Mouse (Mus musculus) cerebellum, adult 2 months (tissue): Measurements from ENCODE around the gene S100a14. TPM values are rescaled to one million over a fixed set of nuclear protein-coding genes. Genes with fewer than 3 reads are reported as not detected.
A peak's percentile ranks its signal among the peaks of the same experiment; 100 is the strongest.

Source experiments
- DNase-seq, 2 experiments: peaks; one replicate each; pipeline ENCODE4 v3.0.0; 2021
- H3K27ac ChIP-seq: fragments of 200-500 bp; 2 replicates; pipeline ENCODE4 v1.5.1; 2012; ENCODE audit warnings: low read length, control low read depth, inconsistent platforms; ENCODE audit not compliant: insufficient read depth
- H3K27me3 ChIP-seq: fragments of 200-500 bp; 2 replicates; pipeline ENCODE4 v1.6.1; 2012; ENCODE audit warnings: inconsistent platforms, mild to moderate bottlenecking, low read length, moderate library complexity; ENCODE audit not compliant: control insufficient read depth, insufficient read depth
- H3K4me1 ChIP-seq: fragments of 200-500 bp; 2 replicates; pipeline ENCODE4 v1.6.1; 2011; ENCODE audit warnings: low read length; ENCODE audit not compliant: control insufficient read depth, insufficient read depth
- H3K4me3 ChIP-seq: fragments of 200-500 bp; replicated peaks from 2 replicates; pipeline ENCODE3; 2011; ENCODE audit warnings: mild to moderate bottlenecking, low read depth, low read length, control low read depth; ENCODE audit not compliant: insufficient read depth
- CTCF ChIP-seq: fragments of 200-500 bp; IDR thresholded peaks from 2 replicates; pipeline ENCODE4 v1.5.1; 2011; ENCODE audit warnings: low read depth, mild to moderate bottlenecking, control low read depth, low read length, moderate library complexity, borderline replicate concordance; ENCODE audit not compliant: insufficient read depth
- POLR2A ChIP-seq: fragments of 200-500 bp; IDR thresholded peaks from 2 replicates; pipeline ENCODE4 v1.6.1; 2011; ENCODE audit warnings: low read length, control low read depth, borderline replicate concordance; ENCODE audit not compliant: insufficient read depth
- whole genome bisulfite sequencing: fragments of 180-500 bp; shearing (Covaris S2); methylation state at CpG from one replicate; pipeline ENCODE4 v1.1.7; 2018; 5-methylcytosine and 5-hydroxymethylcytosine counted together
- polyA plus RNA-seq: library from polyadenylated mRNA; depleted of rRNA; stranded (reverse); fragments of >200 nt; gene quantifications from 2 replicates; pipeline ENCODE4 v1.2.3, GENCODE M21; 2012

Gene S100a14
- polyA plus RNA-seq, 1 experiment, result not detected

DNA sequence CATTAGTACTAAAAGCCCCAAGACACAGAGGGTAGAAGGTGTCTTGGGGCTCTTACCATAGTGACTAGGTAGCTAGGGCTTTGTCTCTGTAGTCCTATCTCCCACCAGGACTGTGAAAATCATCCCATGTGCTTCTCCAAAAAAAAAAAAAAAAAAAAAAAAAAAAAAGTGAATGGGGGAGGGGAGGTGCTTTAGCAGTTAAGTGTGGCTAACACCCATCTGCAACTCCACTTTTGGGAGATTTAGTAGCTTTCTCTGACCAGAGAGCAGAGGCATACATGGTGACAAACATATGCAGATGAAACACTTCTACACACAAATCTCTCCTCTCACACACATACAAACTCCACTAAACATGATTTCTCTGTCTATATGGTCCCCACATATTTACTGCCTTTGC, 29.1 kb upstream of the S100a14 start:
- H3K27me3 ChIP-seq, result no peaks in the 10 kb centered on the region
- TF ChIP-seq POLR2A (no peak), CTCF (no peak)
- DNase-seq, result no peak

GRCm38 (mm10) chr3:90503444-90503843, 23.2 kb upstream of the S100a14 start:
- TF ChIP-seq CTCF (no peak), POLR2A (no peak)
- Histone ChIP-seq H3K4me3 (no peak overlapping the region), H3K27me3 (no peaks in the 10 kb centered on the region), H3K27ac (no peak overlapping the region), H3K4me1 (peaks cover 8% of the 10 kb centered on the region; the same call in 1 of the 2 replicates)
- WGBS, result 80% methylated on average over 4 of the region's 4 CpGs
- no peak for DNase-seq

More for the DNA sequence above, 29.1 kb upstream of the S100a14 start:
- Histone ChIP-seq H3K27ac (no peak overlapping the region), H3K4me1 (peaks cover 10% of the 10 kb centered on the region), H3K4me3 (no peak overlapping the region)

GRCm38 (mm10) chr3:90505216-90505615, 21.4 kb upstream of the S100a14 start:
- no peak overlapping the region for H3K4me3 ChIP-seq
- peaks cover 8% of the 10 kb centered on the region; the same call in 1 of the 2 replicates for H3K4me1 ChIP-seq
- TF ChIP-seq POLR2A (no peak), CTCF (no peak)
- WGBS, result 93% methylated on average over 5 of the region's 5 CpGs
- DNase-seq, result no peak
- H3K27ac ChIP-seq, result no peak overlapping the region
- H3K27me3 ChIP-seq, result no peaks in the 10 kb centered on the region

GRCm38 (mm10) chr3:90506362-90506761, 20.3 kb upstream of the S100a14 start:
- Histone ChIP-seq H3K27ac (no peak overlapping the region), H3K4me1 (peaks cover 8% of the 10 kb centered on the region; the same call in 1 of the 2 replicates), H3K4me3 (no peak overlapping the region), H3K27me3 (no peaks in the 10 kb centered on the region)
- TF ChIP-seq POLR2A (no peak), CTCF (no peak)
- 93% methylated on average over 3 of the region's 3 CpGs for WGBS
- no peak for DNase-seq

DNA sequence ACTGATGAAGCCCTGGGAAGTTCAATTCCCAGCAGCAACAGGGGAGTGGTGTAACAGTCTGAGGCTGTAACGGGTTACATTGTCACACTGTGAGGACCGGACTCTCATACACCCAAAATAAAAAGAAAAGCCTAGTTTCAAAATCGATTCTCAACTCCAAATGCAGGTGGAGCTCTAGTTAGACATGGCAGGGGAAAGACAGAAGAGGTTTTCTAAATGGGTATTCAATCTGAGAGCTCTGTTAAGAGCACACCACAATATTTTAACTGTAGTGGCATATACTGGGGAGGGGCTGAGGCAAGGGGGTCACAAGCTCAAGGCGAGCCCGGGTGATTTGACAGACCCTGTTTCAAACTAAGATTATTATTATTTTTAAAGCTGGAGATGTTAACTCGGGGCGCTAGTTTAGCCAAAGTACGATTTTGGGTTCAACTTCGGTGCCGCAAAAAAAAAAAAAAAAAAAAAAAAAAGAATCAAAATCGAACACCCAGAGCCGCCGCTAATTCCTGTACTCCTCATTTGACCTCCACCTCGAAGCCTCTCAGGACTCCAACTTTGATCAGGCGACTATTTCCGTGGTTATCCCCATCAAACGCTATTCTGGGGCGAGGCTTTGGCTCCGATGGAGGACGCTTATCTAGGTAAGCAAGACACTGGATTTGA, 18.2 kb upstream of the S100a14 start:
- no peak for TF ChIP-seq CTCF
- no peak for TF ChIP-seq POLR2A
- peak overlapping the region; percentile 100 for H3K4me3 ChIP-seq

DNA sequence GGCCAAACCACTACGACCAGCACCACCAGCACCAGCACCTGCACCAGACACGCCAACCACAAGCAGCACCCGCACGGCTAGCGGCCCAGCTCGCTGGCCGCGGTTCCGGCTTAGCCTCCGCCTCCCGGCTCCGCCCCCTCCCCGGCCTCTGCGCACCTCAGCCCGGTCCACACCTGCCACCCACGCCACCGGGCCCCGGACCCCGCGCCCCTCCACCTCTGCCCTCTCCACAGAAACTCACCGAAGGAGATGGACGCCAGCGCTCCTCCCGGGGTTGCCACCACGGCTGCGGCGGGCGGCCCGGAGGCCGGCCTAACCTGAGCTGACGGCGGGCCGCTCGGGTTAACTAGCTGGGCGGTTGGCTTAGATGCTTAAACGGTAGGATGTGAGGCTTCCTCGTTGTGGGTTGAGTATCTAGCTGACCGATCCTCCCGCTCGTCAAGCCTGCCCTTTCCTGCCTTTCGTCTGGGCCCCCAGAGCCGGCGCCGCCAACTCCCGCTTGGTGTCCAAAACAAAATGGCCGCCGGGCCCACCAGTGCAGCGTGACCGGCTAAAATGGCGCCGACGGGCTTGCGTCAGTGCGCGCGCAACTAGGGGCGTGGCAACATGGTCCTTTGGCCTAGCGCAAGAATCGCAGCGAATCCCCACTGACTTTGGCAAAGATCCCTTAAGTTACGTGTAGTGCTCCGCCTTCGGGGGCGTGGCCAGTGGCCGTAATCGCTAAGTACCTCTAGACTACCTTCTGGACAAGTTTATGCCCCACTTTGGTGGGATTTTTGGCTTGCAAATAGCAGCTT, 17.5 kb upstream of the S100a14 start, which contains the start of gene Chtop:
Gene Chtop (minus strand): TSS at position 549 of the 797 bp plus-strand sequence.
- WGBS, result under 1% methylated on average over 66 of the region's 66 CpGs
- peak; percentile 27; the same call in 1 of the 2 replicates for TF ChIP-seq POLR2A
- TF ChIP-seq CTCF, result no peak
- H3K4me1 ChIP-seq, result 0 out of 2 replicates have a peak, but pooled peaks cover 2% of the 10 kb centered on the region
- H3K27me3 ChIP-seq, result no peaks in the 10 kb centered on the region
- peak within 1 kb of the TSS; percentile 78 for H3K27ac ChIP-seq
- DNase-seq, result peak; percentile 99
- H3K4me3 ChIP-seq, result peak within 1 kb of the TSS; percentile 100

More for the DNA sequence above, 18.2 kb upstream of the S100a14 start:
- peaks cover 4% of the 10 kb centered on the region; the same call in 1 of the 2 replicates for H3K4me1 ChIP-seq
- H3K27me3 ChIP-seq, result no peaks in the 10 kb centered on the region
- WGBS, result under 1% methylated on average over 20 of the region's 20 CpGs
- peak overlapping the region; percentile 78 for H3K27ac ChIP-seq
- DNase-seq, result no peak

GRCm38 (mm10) chr3:90509747-90510123, 16.9 kb upstream of the S100a14 start:
- TF ChIP-seq POLR2A, result no peak
- TF ChIP-seq CTCF, result no peak
- Histone ChIP-seq H3K27ac (no peak overlapping the region), H3K27me3 (no peaks in the 10 kb centered on the region), H3K4me1 (0 out of 2 replicates have a peak, but pooled peaks cover 2% of the 10 kb centered on the region), H3K4me3 (peak overlapping the region; percentile 100)
- 27% methylated on average over 2 of the region's 2 CpGs for WGBS
- no peak for DNase-seq
